Mouse (Mus musculus): ENCODE data around the gene AC124108.1. TPM values are rescaled to one million over a fixed set of nuclear protein-coding genes. Genes with fewer than 3 reads are reported as not detected.

The AC124108.1 gene
- polyA plus RNA-seq, 1 experiment from 2014 or later = 5.0 TPM

DNA sequence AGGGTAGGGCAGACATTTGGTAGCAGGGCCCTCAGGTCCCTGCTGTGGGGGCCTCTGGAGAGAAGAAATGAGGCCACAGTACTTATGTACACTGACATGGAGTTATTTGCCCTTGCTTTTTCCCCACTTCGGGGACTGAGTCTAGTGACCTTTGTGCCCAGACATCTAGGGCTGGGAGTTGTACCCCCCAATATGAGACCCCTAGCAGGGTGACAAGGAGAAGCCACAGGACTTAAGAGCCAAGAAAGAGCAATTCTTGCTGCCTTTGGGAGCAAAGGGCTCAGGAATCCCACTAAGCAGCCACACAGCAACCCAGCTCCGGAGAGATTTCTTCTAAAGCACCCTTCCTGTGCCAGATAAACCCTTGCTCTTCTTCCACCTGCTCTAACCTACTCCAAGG lies 10.7 kb downstream of the AC124108.1 start:
- peak; percentile 85 for DNase-seq (ENCODE audit: low spot score, missing footprints)
- H3K27ac ChIP-seq (ENCODE audit: low read depth, low read length) = peak overlapping the region; percentile 92
- H3K36me3 ChIP-seq (ENCODE audit: control insufficient read depth, insufficient read depth, low read length) = no peaks in the 10 kb centered on the region
- H3K4me1 ChIP-seq (ENCODE audit: control insufficient read depth, insufficient read depth, low read length) = peaks cover 54% of the 10 kb centered on the region
- 49% methylated on average over 2 of the region's 2 CpGs for whole genome bisulfite sequencing
- H3K4me2 ChIP-seq = peak overlapping the region; percentile 45; the same call in 1 of the 2 replicates
- no peak overlapping the region for H3K4me3 ChIP-seq (ENCODE audit: low read depth, low read length)
- H3K27me3 ChIP-seq (ENCODE audit: control insufficient read depth, insufficient read depth, low read length) = no peaks in the 10 kb centered on the region
- no peak for ATAC-seq (ENCODE audit: low FRiP score)
- H3K9ac ChIP-seq (ENCODE audit: low read length) = peak overlapping the region; percentile 53
- H3K9me3 ChIP-seq (ENCODE audit: control insufficient read depth, low read length) = no peaks in the 10 kb centered on the region

DNA sequence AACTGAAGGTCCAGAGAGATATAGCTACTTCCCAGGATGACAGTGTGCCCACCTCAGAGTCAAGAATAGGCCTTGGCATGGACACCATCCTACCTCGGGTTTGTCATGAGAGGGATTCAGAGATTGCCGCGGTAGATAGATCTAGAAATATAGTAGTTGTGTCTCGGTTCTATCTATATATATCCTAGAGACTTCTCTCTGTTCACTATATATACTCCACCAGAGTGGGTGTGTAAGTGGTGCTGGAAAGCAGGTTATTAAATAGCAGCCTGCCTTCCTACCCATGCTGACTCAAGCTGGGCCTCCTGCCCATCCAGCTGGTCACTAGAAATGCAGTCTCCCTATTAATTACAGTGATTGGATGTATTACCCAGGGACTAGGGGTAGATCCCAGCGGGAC lies 11.5 kb downstream of the AC124108.1 start:
- H3K9me3 ChIP-seq (ENCODE audit: control insufficient read depth, low read length) = no peaks in the 10 kb centered on the region
- H3K36me3 ChIP-seq (ENCODE audit: control insufficient read depth, insufficient read depth, low read length) = no peaks in the 10 kb centered on the region
- no peak overlapping the region for H3K4me3 ChIP-seq (ENCODE audit: low read depth, low read length)
- peaks cover 50% of the 10 kb centered on the region for H3K4me1 ChIP-seq (ENCODE audit: control insufficient read depth, insufficient read depth, low read length)
- DNase-seq (ENCODE audit: low spot score, missing footprints) (no peak), ATAC-seq (ENCODE audit: low FRiP score) (no peak)
- no peak overlapping the region for H3K9ac ChIP-seq (ENCODE audit: low read length)
- no peaks in the 10 kb centered on the region for H3K27me3 ChIP-seq (ENCODE audit: control insufficient read depth, insufficient read depth, low read length)
- no peak overlapping the region for H3K27ac ChIP-seq (ENCODE audit: low read depth, low read length)
- H3K4me2 ChIP-seq = no peak overlapping the region
- WGBS = 92% methylated on average over 5 of the region's 5 CpGs

DNA sequence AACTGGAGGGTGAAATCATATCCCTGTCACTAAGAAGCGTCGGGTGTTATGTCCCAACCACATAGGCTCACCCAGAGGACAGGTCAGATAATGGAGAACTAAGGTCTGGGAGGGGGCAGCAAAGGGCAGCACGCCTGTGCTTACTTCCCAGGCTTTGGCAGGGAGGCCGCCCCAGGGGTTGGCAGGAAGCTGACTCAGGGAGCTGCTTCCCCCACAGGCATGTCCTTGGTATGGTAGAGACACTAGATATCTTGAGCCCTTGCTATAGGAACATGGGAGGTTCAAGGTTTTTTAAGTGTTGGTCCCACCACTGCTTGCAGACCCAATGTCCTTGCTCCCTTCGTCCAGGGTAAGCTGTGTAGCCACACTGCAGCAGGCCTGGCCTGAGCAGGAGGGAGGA lies 14.7 kb downstream of the AC124108.1 start:
- 61% methylated on average over 5 of the region's 5 CpGs for WGBS
- Histone ChIP-seq H3K4me3 (ENCODE audit: low read depth, low read length) (no peak overlapping the region), H3K4me1 (ENCODE audit: control insufficient read depth, insufficient read depth, low read length) (peaks cover 36% of the 10 kb centered on the region), H3K9me3 (ENCODE audit: control insufficient read depth, low read length) (no peaks in the 10 kb centered on the region), H3K4me2 (no peak overlapping the region), H3K27me3 (ENCODE audit: control insufficient read depth, insufficient read depth, low read length) (no peaks in the 10 kb centered on the region), H3K36me3 (ENCODE audit: control insufficient read depth, insufficient read depth, low read length) (no peaks in the 10 kb centered on the region), H3K27ac (ENCODE audit: low read depth, low read length) (peak overlapping the region; percentile 20; the same call in 1 of the 2 replicates), H3K9ac (ENCODE audit: low read length) (no peak overlapping the region)
- DNase-seq (ENCODE audit: low spot score, missing footprints) (no peak), ATAC-seq (ENCODE audit: low FRiP score) (no peak)

DNA sequence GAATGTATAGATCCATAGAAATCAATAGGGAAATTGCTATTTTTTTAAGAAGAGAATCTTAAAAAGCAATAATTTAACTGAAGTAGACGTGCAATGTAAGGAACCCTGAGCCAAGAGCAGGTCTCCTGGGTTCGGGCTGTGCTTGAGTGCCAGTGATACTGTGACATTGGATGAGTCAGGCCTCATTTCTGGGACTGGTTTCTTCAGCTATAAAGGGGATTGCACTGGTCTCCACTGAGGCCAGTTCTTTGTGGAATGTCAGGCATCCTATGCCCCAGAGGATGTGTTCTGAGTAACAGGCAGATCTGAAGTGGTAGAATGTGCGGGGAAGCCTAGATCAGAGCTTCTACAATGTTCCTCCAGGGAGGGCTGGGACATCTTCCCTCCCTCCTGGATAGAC lies 15.6 kb downstream of the AC124108.1 start:
- no peak overlapping the region for H3K4me2 ChIP-seq
- no peak overlapping the region for H3K4me3 ChIP-seq (ENCODE audit: low read depth, low read length)
- peaks cover 28% of the 10 kb centered on the region for H3K4me1 ChIP-seq (ENCODE audit: control insufficient read depth, insufficient read depth, low read length)
- 80% methylated on average over 3 of the region's 3 CpGs for WGBS
- peak; percentile 83 for DNase-seq (ENCODE audit: low spot score, missing footprints)
- no peaks in the 10 kb centered on the region for H3K27me3 ChIP-seq (ENCODE audit: control insufficient read depth, insufficient read depth, low read length)
- ATAC-seq (ENCODE audit: low FRiP score) = no peak
- no peak overlapping the region for H3K9ac ChIP-seq (ENCODE audit: low read length)
- no peaks in the 10 kb centered on the region for H3K36me3 ChIP-seq (ENCODE audit: control insufficient read depth, insufficient read depth, low read length)
- H3K27ac ChIP-seq (ENCODE audit: low read depth, low read length) = no peak overlapping the region
- no peaks in the 10 kb centered on the region for H3K9me3 ChIP-seq (ENCODE audit: control insufficient read depth, low read length)

DNA sequence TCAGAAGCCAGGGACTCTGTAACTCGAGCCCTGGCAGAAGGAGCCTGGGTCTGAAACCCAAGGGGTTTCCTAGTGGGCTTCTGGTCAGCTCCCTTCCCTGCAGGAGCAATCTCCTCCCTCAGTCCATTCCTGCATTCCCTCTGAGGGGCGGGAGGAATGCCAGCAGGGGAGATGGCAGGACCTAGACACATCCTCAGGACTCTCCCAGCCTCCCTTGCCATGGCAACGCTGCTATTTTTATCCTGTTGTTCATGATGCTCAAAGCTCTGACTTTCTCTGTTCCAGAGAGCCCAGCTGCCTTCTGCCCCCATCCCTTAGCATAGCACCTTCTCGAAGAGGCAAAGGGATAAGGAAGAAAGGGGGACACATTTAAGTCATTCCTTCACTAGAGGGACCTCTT lies 16.9 kb downstream of the AC124108.1 start:
- 11% methylated on average over 4 of the region's 4 CpGs for WGBS
- H3K27ac ChIP-seq (ENCODE audit: low read depth, low read length) = no peak overlapping the region
- H3K4me3 ChIP-seq (ENCODE audit: low read depth, low read length) = no peak overlapping the region
- no peaks in the 10 kb centered on the region for H3K36me3 ChIP-seq (ENCODE audit: control insufficient read depth, insufficient read depth, low read length)
- no peaks in the 10 kb centered on the region for H3K9me3 ChIP-seq (ENCODE audit: control insufficient read depth, low read length)
- H3K4me1 ChIP-seq (ENCODE audit: control insufficient read depth, insufficient read depth, low read length) = peaks cover 32% of the 10 kb centered on the region
- H3K27me3 ChIP-seq (ENCODE audit: control insufficient read depth, insufficient read depth, low read length) = no peaks in the 10 kb centered on the region
- peak; percentile 84 for DNase-seq (ENCODE audit: low spot score, missing footprints)
- no peak overlapping the region for H3K4me2 ChIP-seq
- ATAC-seq (ENCODE audit: low FRiP score) = no peak
- peak overlapping the region; percentile 26; the same call in 1 of the 2 replicates for H3K9ac ChIP-seq (ENCODE audit: low read length)

DNA sequence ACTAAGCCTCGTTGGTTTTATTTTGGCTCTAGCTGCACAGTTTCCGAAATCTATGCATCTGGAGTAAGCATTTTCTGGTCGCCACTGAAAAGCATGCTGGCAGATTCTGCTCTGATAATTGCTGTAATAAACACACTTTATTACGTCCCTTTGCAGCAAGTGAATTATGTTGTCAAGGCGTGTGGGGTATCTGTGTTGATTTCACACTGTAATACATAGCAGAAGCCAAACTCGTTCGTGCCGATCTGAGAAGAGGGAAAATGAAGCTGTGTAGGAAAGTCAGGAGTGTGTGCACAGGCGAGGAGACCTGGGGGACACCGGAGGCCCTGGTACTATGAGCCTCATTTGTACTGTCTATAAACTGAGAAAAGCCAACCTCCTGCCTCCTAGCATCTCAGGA lies 18.1 kb downstream of the AC124108.1 start:
- Histone ChIP-seq H3K9me3 (ENCODE audit: control insufficient read depth, low read length) (no peaks in the 10 kb centered on the region), H3K4me2 (no peak overlapping the region), H3K9ac (ENCODE audit: low read length) (no peak overlapping the region), H3K36me3 (ENCODE audit: control insufficient read depth, insufficient read depth, low read length) (no peaks in the 10 kb centered on the region), H3K4me1 (ENCODE audit: control insufficient read depth, insufficient read depth, low read length) (peaks cover 36% of the 10 kb centered on the region), H3K27me3 (ENCODE audit: control insufficient read depth, insufficient read depth, low read length) (no peaks in the 10 kb centered on the region), H3K27ac (ENCODE audit: low read depth, low read length) (no peak overlapping the region), H3K4me3 (ENCODE audit: low read depth, low read length) (no peak overlapping the region)
- ATAC-seq (ENCODE audit: low FRiP score) (no peak), DNase-seq (ENCODE audit: low spot score, missing footprints) (no peak)
- 81% methylated on average over 10 of the region's 10 CpGs for WGBS

DNA sequence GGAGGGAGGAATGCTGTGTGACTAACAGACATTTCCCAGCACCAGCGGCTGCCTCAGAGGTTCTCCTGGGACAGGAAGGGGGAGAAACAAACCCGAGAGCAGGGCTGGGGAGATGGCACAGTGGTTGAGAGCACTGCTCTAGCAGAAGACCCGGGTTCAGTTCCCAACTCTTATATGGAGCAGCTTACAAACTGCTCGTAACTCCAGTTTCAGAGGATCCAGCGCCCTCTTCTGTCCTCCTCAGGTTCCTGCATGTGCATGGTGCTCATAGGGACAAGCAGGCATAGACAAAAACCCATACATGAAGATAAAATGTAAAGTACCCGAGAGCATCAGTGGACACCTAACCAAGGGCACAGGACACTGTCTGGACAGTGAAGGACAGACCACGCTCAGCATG lies 19.7 kb downstream of the AC124108.1 start:
- H3K9ac ChIP-seq (ENCODE audit: low read length) = no peak overlapping the region
- peak; percentile 8; the same call in 1 of the 2 replicates for ATAC-seq (ENCODE audit: low FRiP score)
- H3K36me3 ChIP-seq (ENCODE audit: control insufficient read depth, insufficient read depth, low read length) = no peaks in the 10 kb centered on the region
- peak; percentile 84 for DNase-seq (ENCODE audit: low spot score, missing footprints)
- peaks cover 36% of the 10 kb centered on the region for H3K4me1 ChIP-seq (ENCODE audit: control insufficient read depth, insufficient read depth, low read length)
- no peak overlapping the region for H3K27ac ChIP-seq (ENCODE audit: low read depth, low read length)
- H3K4me2 ChIP-seq = no peak overlapping the region
- no peaks in the 10 kb centered on the region for H3K9me3 ChIP-seq (ENCODE audit: control insufficient read depth, low read length)
- WGBS = 21% methylated on average over 7 of the region's 7 CpGs
- no peaks in the 10 kb centered on the region for H3K27me3 ChIP-seq (ENCODE audit: control insufficient read depth, insufficient read depth, low read length)
- no peak overlapping the region for H3K4me3 ChIP-seq (ENCODE audit: low read depth, low read length)

DNA sequence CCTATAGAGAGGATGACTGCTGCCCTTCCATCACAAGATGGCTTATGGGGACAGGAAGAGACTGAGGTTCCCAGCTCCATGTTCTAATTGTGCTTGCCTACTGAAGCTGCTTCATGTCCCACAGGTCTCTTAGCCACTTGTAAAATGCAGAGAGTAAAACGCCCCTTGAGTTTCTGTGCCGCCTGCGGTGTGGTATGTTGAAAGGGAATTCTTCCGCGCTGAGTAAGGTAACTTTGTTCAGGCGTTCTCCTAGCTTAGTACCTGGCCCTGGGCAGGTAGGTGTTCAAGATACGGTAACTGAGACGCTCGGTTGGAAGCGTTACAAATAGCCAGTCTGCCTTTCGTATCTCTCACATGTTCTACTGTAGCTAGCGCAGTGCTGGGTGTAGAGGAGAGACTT lies 20.4 kb downstream of the AC124108.1 start:
- WGBS = 41% methylated on average over 12 of the region's 12 CpGs
- Histone ChIP-seq H3K27ac (ENCODE audit: low read depth, low read length) (no peak overlapping the region), H3K4me3 (ENCODE audit: low read depth, low read length) (no peak overlapping the region), H3K36me3 (ENCODE audit: control insufficient read depth, insufficient read depth, low read length) (no peaks in the 10 kb centered on the region), H3K4me2 (no peak overlapping the region; the same call in 1 of the 2 replicates), H3K9me3 (ENCODE audit: control insufficient read depth, low read length) (no peaks in the 10 kb centered on the region), H3K9ac (ENCODE audit: low read length) (no peak overlapping the region), H3K27me3 (ENCODE audit: control insufficient read depth, insufficient read depth, low read length) (no peaks in the 10 kb centered on the region), H3K4me1 (ENCODE audit: control insufficient read depth, insufficient read depth, low read length) (peaks cover 36% of the 10 kb centered on the region)
- ATAC-seq (ENCODE audit: low FRiP score) (no peak), DNase-seq (ENCODE audit: low spot score, missing footprints) (no peak)

DNA sequence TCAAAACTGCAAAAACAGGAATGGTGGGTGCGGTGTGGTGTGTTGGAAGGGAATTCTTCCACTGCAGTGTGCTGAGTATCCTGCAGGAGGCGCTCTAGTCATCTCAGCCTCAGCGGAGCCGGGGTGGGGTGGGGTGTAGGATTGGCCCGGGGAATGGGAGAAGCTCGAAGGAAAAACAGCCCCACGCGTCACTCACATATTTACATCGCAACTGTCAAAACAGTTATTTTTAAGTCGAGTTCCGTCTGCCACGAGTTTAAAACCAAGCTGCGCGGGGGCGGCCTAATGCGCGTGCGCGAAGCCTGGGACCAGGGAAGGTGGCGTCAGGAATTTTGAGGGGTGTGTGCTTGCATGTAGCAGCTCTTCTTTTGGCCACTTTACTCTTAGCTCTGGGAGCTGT lies 21.0 kb downstream of the AC124108.1 start:
- Histone ChIP-seq H3K27ac (ENCODE audit: low read depth, low read length) (no peak overlapping the region), H3K36me3 (ENCODE audit: control insufficient read depth, insufficient read depth, low read length) (no peaks in the 10 kb centered on the region), H3K4me3 (ENCODE audit: low read depth, low read length) (peak overlapping the region; percentile 25), H3K9ac (ENCODE audit: low read length) (peak overlapping the region; percentile 44; the same call in 1 of the 2 replicates), H3K27me3 (ENCODE audit: control insufficient read depth, insufficient read depth, low read length) (no peaks in the 10 kb centered on the region), H3K4me2 (peak overlapping the region; percentile 41), H3K4me1 (ENCODE audit: control insufficient read depth, insufficient read depth, low read length) (peaks cover 36% of the 10 kb centered on the region), H3K9me3 (ENCODE audit: control insufficient read depth, low read length) (no peaks in the 10 kb centered on the region)
- DNase-seq (ENCODE audit: low spot score, missing footprints) (peak; percentile 97), ATAC-seq (ENCODE audit: low FRiP score) (no peak)
- WGBS = 7% methylated on average over 20 of the region's 20 CpGs
